Mouse (Mus musculus): ENCODE measurements at regions not wholly inside any gene's neighbourhood (a gene's known extent, or its start where the extent isn't known, plus 50 kb on each side); places are given as distances from the start of the nearest gene placed in this dataset.

DNA sequence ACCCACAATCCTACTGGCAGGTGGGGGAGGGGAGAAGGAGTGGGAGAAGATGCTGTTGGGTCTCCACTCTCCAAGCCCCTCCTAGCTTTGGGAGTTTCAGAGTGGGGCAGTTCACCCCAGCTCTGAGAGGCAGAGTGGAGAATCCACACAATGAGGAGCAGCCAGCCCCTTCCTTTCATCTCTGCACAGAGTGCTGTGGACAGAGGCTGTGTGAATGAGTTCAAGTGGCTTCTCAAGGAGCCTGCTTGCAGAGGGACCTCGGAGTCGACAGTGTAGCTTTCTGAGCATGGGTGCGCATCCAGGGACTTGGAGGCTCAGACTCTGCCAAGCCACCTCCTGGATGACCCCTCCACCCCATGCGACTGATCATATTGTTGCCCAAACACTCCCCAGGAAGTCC is 88.9 kb upstream of the Gm26897 start:
- Histone ChIP-seq H3K4me3 (no peak overlapping the region), H3K27ac (no peak overlapping the region)
- intact Hi-C loops (cut with DNase I) = no loop called here
- no peak for DNase-seq (ENCODE audit: extremely low spot score in 1 of 2, low spot score in 2 of 2)
- no peak for TF ChIP-seq CTCF (IDR thresholded peaks at IDR 0.05)

GRCm38 (mm10) chr5:111647686-111648200 is 86.0 kb upstream of the Gm26897 start:
- Histone ChIP-seq H3K4me3 (no peak overlapping the region), H3K27ac (no peak overlapping the region)
- no peak for DNase-seq (ENCODE audit: extremely low spot score in 1 of 2, low spot score in 2 of 2)
- TF ChIP-seq CTCF (IDR thresholded peaks at IDR 0.05) = no peak
- intact Hi-C loops (cut with DNase I) = no loop called here

- intact Hi-C loops (cut with DNase I) = no loop called here
These were observed 85.2 kb upstream of the Gm26897 start for GRCm38 (mm10) chr5:111648481-111648880.

DNA sequence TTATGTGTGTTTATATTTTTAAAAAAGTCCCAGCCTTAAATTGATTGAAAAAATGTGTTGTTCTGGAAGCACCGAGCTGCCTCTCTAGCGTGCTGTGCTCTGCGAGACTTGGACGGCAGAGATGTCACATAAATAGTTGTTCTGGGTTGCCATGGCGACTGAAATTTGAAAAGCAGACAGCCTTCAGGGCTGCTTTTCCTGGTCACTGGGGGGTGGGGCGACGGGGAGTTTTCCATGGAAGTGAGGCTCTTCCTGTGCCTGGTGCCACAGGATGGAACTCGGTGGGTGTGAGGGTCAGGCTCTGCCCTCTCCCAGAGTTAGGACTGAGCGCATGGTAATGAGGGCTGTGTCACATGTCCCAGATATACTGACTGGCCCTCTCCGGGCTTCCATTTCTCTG is 84.7 kb upstream of the Gm26897 start:
- DNase-seq (ENCODE audit: extremely low spot score in 1 of 2, low spot score in 2 of 2) = peak; percentile 51 to 69
- peak overlapping the region; percentile 48 for H3K27ac ChIP-seq
- no peak overlapping the region for H3K4me3 ChIP-seq
- intact Hi-C loops (cut with DNase I) = no loop called here
- TF ChIP-seq CTCF (IDR thresholded peaks at IDR 0.05) = no peak

More at GRCm38 (mm10) chr5:111648481-111648880, 85.2 kb upstream of the Gm26897 start:
- H3K4me3 ChIP-seq = no peak overlapping the region
- TF ChIP-seq CTCF (IDR thresholded peaks at IDR 0.05) = no peak
- no peak for DNase-seq (ENCODE audit: extremely low spot score in 1 of 2, low spot score in 2 of 2)
- peak overlapping the region; percentile 48 for H3K27ac ChIP-seq

DNA sequence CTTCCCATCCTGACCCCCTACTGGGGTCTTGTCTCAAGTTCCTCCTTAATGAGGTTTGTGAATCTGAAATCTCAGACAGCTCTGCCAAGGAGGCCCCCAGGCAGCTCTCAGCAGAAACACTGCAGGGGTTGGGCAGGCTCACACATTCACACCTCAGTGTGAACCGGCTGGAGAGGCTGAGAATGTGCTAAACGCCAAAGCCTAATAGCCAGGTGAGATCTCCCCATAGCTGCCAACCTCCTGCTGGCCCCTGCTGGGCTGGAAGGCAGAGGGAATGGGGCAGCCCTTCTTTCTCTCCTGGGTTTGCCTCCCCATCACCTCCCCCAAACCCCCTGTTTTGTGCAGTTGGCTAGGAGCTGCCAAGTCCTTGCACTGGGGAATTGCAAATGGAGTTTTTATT is 81.3 kb upstream of the Gm26897 start:
- no peak overlapping the region for H3K27ac ChIP-seq
- no peak for TF ChIP-seq CTCF (IDR thresholded peaks at IDR 0.05)
- DNase-seq (ENCODE audit: extremely low spot score in 1 of 2, low spot score in 2 of 2) = no peak
- intact Hi-C loops (cut with DNase I) = no loop called here
- H3K4me3 ChIP-seq = no peak overlapping the region

- Histone ChIP-seq H3K27ac (no peak overlapping the region), H3K4me3 (no peak overlapping the region)
- TF ChIP-seq CTCF (IDR thresholded peaks at IDR 0.05) = no peak
- DNase-seq (ENCODE audit: extremely low spot score in 1 of 2, low spot score in 2 of 2) = no peak
- intact Hi-C loops (cut with DNase I) = no loop called here
These were observed 77.3 kb upstream of the Gm26897 start for GRCm38 (mm10) chr5:111656436-111656835.

DNA sequence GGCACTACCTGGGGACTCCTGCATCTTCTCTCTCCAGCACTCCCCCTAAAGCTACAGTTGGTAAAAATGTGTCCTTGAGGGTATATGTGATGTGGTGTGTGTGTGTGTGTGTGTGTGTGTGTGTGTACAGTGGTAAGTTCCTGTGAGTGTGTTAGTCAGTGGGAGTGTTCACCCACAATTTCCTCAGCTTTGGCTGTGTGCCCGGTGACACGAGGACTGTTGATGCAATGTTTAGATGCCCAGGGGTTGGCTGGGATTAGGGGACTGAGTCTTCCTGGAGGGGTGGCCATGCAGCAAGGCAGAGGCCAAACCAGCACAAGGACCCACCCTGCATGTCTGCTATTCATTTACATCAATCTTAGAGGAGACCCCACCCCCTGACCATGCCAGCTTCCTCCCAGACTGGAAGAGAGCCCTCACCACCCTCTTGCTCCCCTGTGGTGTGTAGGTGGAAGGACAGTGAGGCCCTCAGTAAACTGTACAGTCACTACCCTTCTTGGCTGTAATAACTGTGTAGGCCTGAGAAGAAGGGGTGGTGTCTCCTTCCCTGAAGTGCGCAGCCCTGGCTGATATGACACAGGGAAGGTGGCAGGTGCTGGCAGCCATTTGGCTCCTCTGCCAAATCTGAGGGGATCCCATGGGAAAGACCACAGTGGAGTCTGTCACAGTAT is 75.8 kb upstream of the Gm26897 start:
- Histone ChIP-seq H3K4me3 (no peak overlapping the region), H3K27ac (no peak overlapping the region)
- TF ChIP-seq CTCF (IDR thresholded peaks at IDR 0.05) = no peak
- intact Hi-C loops (cut with DNase I) = no loop called here
- no peak for DNase-seq (ENCODE audit: extremely low spot score in 1 of 2, low spot score in 2 of 2)

DNA sequence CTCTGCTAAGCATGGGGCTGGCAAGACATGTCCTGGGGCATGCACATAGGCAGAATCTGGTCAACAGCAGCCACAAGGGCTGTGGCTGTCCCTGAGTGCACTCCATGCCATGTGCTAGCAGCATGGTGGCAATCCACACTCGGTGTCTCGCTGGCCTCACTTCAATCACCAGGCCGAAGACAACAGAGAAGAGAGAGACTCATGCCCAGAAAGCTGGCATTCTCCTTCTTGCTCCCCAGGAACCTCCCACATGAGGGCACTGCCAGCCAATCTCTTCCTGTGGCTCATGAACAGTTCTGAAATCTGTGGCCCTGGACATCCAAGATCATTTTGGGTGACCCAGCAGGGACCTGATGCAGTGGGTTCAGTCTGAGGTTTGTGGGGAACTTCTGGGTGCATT is 74.5 kb upstream of the Gm26897 start:
- no peak overlapping the region for H3K27ac ChIP-seq
- no peak for TF ChIP-seq CTCF (IDR thresholded peaks at IDR 0.05)
- H3K4me3 ChIP-seq = no peak overlapping the region
- DNase-seq (ENCODE audit: extremely low spot score in 1 of 2, low spot score in 2 of 2) = no peak
- intact Hi-C loops (cut with DNase I) = no loop called here

GRCm38 (mm10) chr5:111660447-111660846 is 73.3 kb upstream of the Gm26897 start:
- intact Hi-C loops (cut with DNase I) = no loop called here
- TF ChIP-seq CTCF (IDR thresholded peaks at IDR 0.05) = no peak
- Histone ChIP-seq H3K4me3 (no peak overlapping the region), H3K27ac (no peak overlapping the region)
- DNase-seq (ENCODE audit: extremely low spot score in 1 of 2, low spot score in 2 of 2) = no peak

GRCm38 (mm10) chr5:111660968-111661367 is 72.8 kb upstream of the Gm26897 start:
- DNase-seq (ENCODE audit: extremely low spot score in 1 of 2, low spot score in 2 of 2) = no peak
- intact Hi-C loops (cut with DNase I) = no loop called here
- no peak for TF ChIP-seq CTCF (IDR thresholded peaks at IDR 0.05)
- H3K4me3 ChIP-seq = no peak overlapping the region
- H3K27ac ChIP-seq = no peak overlapping the region

GRCm38 (mm10) chr5:111661971-111662370 is 71.8 kb upstream of the Gm26897 start:
- intact Hi-C loops (cut with DNase I) = no loop called here
- Histone ChIP-seq H3K4me3 (no peak overlapping the region), H3K27ac (no peak overlapping the region)
- TF ChIP-seq CTCF (IDR thresholded peaks at IDR 0.05) = no peak
- DNase-seq (ENCODE audit: extremely low spot score in 1 of 2, low spot score in 2 of 2) = no peak

DNA sequence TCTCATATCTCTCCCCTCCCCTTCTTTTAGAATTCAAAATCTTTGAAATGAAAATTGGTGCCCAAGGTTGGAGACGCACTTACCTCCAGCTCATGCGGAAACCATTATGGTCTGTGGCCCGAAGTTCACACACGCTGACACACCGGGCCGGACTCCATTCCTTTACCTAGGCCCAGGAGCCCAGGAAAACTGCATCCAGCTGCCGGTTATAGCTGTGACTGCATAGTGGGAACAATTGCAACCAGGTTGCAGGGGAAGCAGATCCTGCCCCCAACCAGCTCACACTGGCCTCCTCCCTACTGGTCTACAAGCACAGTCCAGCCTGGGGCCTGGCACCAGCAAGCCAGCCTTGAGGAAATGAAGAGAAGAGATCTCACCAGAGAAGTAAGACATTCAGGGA is 69.9 kb upstream of the Gm26897 start:
- intact Hi-C loops (cut with DNase I) = no loop called here
- Histone ChIP-seq H3K4me3 (no peak overlapping the region), H3K27ac (no peak overlapping the region)
- no peak for TF ChIP-seq CTCF (IDR thresholded peaks at IDR 0.05)
- no peak for DNase-seq (ENCODE audit: extremely low spot score in 1 of 2, low spot score in 2 of 2)

- no peak for DNase-seq (ENCODE audit: extremely low spot score in 1 of 2, low spot score in 2 of 2)
- Histone ChIP-seq H3K4me3 (no peak overlapping the region), H3K27ac (no peak overlapping the region)
- TF ChIP-seq CTCF (IDR thresholded peaks at IDR 0.05) = no peak
- intact Hi-C loops (cut with DNase I) = no loop called here
These were observed 68.3 kb upstream of the Gm26897 start for GRCm38 (mm10) chr5:111665406-111665805.
